Mouse (Mus musculus) myocyte (in vitro differentiated cells): ENCODE measurements around the gene Hnrnpul1.

ENCODE experiments used
- CEBPB ChIP-seq: IDR thresholded peaks from 2 replicates; pipeline ENCODE4 v1.6.1; 2011; ENCODE audit warnings: mild to moderate bottlenecking, moderate library complexity; ENCODE audit not compliant: poor library complexity, insufficient read depth, severe bottlenecking
- MAX ChIP-seq: IDR thresholded peaks from one replicate; pipeline ENCODE4 v1.6.1; 2011; ENCODE audit warnings: low read depth, mild to moderate bottlenecking, control low read depth
- MYOD1 ChIP-seq, 3 experiments: IDR thresholded peaks; one replicate each; pipeline ENCODE4 v1.6.1; 2011; ENCODE audit warnings: control low read depth in 2 of 3, low read depth in 2 of 3, mild to moderate bottlenecking in 2 of 3, moderate library complexity in 1 of 3; ENCODE audit not compliant: insufficient read length in 2 of 3, control insufficient read depth in 1 of 3
- POLR2A ChIP-seq: IDR thresholded peaks from one replicate; pipeline ENCODE4 v1.6.1; 2011; ENCODE audit warnings: low read depth, mild to moderate bottlenecking, control low read depth, moderate library complexity; ENCODE audit not compliant: insufficient read length
- REST ChIP-seq: IDR thresholded peaks from one replicate; pipeline ENCODE4 v1.6.1; 2011; ENCODE audit warnings: mild to moderate bottlenecking, control low read depth, moderate library complexity; ENCODE audit not compliant: insufficient read depth, insufficient read length
- USF1 ChIP-seq: IDR thresholded peaks from one replicate; pipeline ENCODE4 v1.6.1; 2011; ENCODE audit warnings: low read depth, mild to moderate bottlenecking, control low read depth, moderate library complexity

DNA sequence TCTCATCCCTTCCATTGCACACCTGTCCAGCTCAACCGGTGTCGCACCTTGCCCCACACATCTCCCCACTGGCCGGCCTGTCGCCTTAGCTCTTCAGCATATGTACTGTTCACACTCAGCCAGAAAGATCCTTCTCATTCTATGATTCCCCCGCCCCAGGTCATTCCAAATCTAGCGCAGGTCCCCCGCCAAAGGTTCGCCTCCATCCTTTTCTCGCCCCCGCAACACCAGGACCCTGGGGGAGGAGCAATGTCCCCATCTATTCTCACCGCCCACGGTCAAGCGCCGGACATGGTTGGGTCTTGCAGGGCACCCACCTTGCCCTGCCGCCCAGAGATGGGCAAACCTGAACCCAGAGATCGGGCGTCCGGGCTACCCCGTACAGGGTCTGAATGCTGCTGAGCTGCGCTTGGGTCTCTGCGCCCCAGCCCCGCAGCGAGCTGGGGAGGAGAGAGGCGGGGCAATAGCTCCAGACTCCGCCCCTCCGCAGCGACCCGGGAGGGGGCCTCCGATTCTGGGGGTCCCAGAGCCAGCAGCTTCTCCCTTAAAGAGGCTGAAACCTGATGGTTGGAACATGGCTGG, 79.7 kb downstream of the Hnrnpul1 start, which contains the start of gene Tmem91:
- TF ChIP-seq MAX (no peak), MYOD1 (IDR thresholded peaks at IDR 0.05; ENCODE audit: control insufficient read depth in 1 of 3, insufficient read length in 2 of 3, low read depth in 2 of 3) (no peak), POLR2A (no peak), CEBPB (no peak), REST (no peak), USF1 (no peak)
